Mouse (Mus musculus) hindbrain, embryonic 12.5 days (tissue): ENCODE data around the gene Csnk1d. TPM values are rescaled to one million over a fixed set of nuclear protein-coding genes. Genes with fewer than 3 reads are reported as not detected.

Experiments
- ATAC-seq: fragments of 200-750 bp; cut with Nextera tagmentation; 2 replicates; pipeline ENCODE4 v1.8.0; 2017; ENCODE audit warnings: moderate TSS enrichment; ENCODE audit not compliant: low FRiP score
- H3K27ac ChIP-seq: fragments of 300-500 bp; sonication (generic); 2 replicates; pipeline ENCODE4 v1.5.1; 2016; ENCODE audit warnings: mild to moderate bottlenecking
- H3K27me3 ChIP-seq: fragments of 300-500 bp; sonication (generic); 2 replicates; pipeline ENCODE4 v1.6.1; 2016; ENCODE audit warnings: mild to moderate bottlenecking
- H3K36me3 ChIP-seq: fragments of 300-500 bp; sonication (generic); 2 replicates; pipeline ENCODE4 v1.6.1; 2016; ENCODE audit warnings: mild to moderate bottlenecking
- H3K4me1 ChIP-seq: fragments of 300-500 bp; sonication (generic); 2 replicates; pipeline ENCODE4 v1.6.1; 2016
- H3K4me2 ChIP-seq: fragments of 300-500 bp; sonication (generic); replicated peaks from 2 replicates; pipeline ENCODE4 v1.6.1; 2016; ENCODE audit warnings: mild to moderate bottlenecking
- H3K4me3 ChIP-seq: fragments of 300-500 bp; sonication (generic); 2 replicates; pipeline ENCODE4 v1.5.1; 2016; ENCODE audit warnings: mild to moderate bottlenecking
- H3K9ac ChIP-seq: fragments of 300-500 bp; sonication (generic); 2 replicates; pipeline ENCODE4 v1.6.1; 2016; ENCODE audit warnings: mild to moderate bottlenecking, moderate library complexity
- H3K9me3 ChIP-seq: fragments of 300-500 bp; sonication (generic); replicated peaks from 2 replicates; pipeline ENCODE4 v1.6.1; 2016; ENCODE audit warnings: mild to moderate bottlenecking
- WGBS: fragments of 180-500 bp; shearing (Covaris S2); methylation state at CpG from one replicate; pipeline ENCODE4 v1.1.7; 2016; 5-methylcytosine and 5-hydroxymethylcytosine counted together
- polyA plus RNA-seq: library from polyadenylated mRNA; unstranded; fragments of >200 nt; fragmentation: Nextera tagmentation; extraction: Ambion mirVana; gene quantifications from 2 replicates; pipeline ENCODE4 v1.2.1, GENCODE M21; 2016

Gene Csnk1d
- polyA plus RNA-seq, 1 experiment from 2014 or later: 171 TPM

GRCm38 (mm10) chr11:120982459-120982858 lies 8.7 kb downstream of the Csnk1d start:
- Histone ChIP-seq H3K9me3 (no peaks in the 10 kb centered on the region), H3K4me3 (no peak overlapping the region), H3K9ac (no peak overlapping the region), H3K27ac (no peak overlapping the region), H3K27me3 (no peaks in the 10 kb centered on the region), H3K36me3 (peaks cover 73% of the 10 kb centered on the region), H3K4me1 (peaks cover 4% of the 10 kb centered on the region; the same call in 1 of the 2 replicates), H3K4me2 (no peak overlapping the region)
- no peak for ATAC-seq

- 92% methylated on average over 4 of the region's 4 CpGs for WGBS
These were observed 9.5 kb downstream of the Csnk1d start for GRCm38 (mm10) chr11:120981661-120982060.

GRCm38 (mm10) chr11:120980427-120981035 lies 10.6 kb downstream of the Csnk1d start:
- Histone ChIP-seq H3K9ac (no peak overlapping the region), H3K4me3 (no peak overlapping the region), H3K4me1 (no peaks in the 10 kb centered on the region), H3K36me3 (peaks cover 75% of the 10 kb centered on the region), H3K27me3 (no peaks in the 10 kb centered on the region), H3K27ac (no peak overlapping the region), H3K4me2 (no peak overlapping the region), H3K9me3 (no peaks in the 10 kb centered on the region)
- ATAC-seq: no peak
- 87% methylated on average over 9 of the region's 9 CpGs for WGBS

More at GRCm38 (mm10) chr11:120981661-120982060, 9.5 kb downstream of the Csnk1d start:
- H3K4me1 ChIP-seq: no peaks in the 10 kb centered on the region
- H3K27me3 ChIP-seq: no peaks in the 10 kb centered on the region
- no peak for ATAC-seq
- no peaks in the 10 kb centered on the region for H3K9me3 ChIP-seq
- no peak overlapping the region for H3K9ac ChIP-seq
- no peak overlapping the region for H3K4me2 ChIP-seq
- peaks cover 78% of the 10 kb centered on the region for H3K36me3 ChIP-seq
- H3K4me3 ChIP-seq: no peak overlapping the region
- H3K27ac ChIP-seq: no peak overlapping the region

- Histone ChIP-seq H3K4me3 (no peak overlapping the region), H3K4me2 (no peak overlapping the region), H3K9ac (no peak overlapping the region), H3K27ac (no peak overlapping the region), H3K27me3 (no peaks in the 10 kb centered on the region), H3K4me1 (no peaks in the 10 kb centered on the region), H3K36me3 (peaks cover 78% of the 10 kb centered on the region), H3K9me3 (no peaks in the 10 kb centered on the region)
- whole genome bisulfite sequencing: 91% methylated on average over 8 of the region's 8 CpGs
- ATAC-seq: no peak
These were observed 11.3 kb downstream of the Csnk1d start for GRCm38 (mm10) chr11:120979711-120980426.

GRCm38 (mm10) chr11:120973318-120973717 lies 17.8 kb downstream of the Csnk1d start:
- H3K4me3 ChIP-seq: no peak overlapping the region
- H3K27ac ChIP-seq: no peak overlapping the region
- no peaks in the 10 kb centered on the region for H3K9me3 ChIP-seq
- H3K4me2 ChIP-seq: no peak overlapping the region
- H3K9ac ChIP-seq: no peak overlapping the region
- no peaks in the 10 kb centered on the region for H3K27me3 ChIP-seq
- ATAC-seq: no peak
- H3K36me3 ChIP-seq: peaks cover 94% of the 10 kb centered on the region
- WGBS: 84% methylated on average over 6 of the region's 6 CpGs
- H3K4me1 ChIP-seq: no peaks in the 10 kb centered on the region

- ATAC-seq: no peak
- 96% methylated on average over 5 of the region's 5 CpGs for WGBS
- Histone ChIP-seq H3K4me2 (no peak overlapping the region), H3K9ac (no peak overlapping the region), H3K4me1 (no peaks in the 10 kb centered on the region), H3K9me3 (no peaks in the 10 kb centered on the region), H3K4me3 (no peak overlapping the region), H3K27ac (no peak overlapping the region), H3K36me3 (peaks cover 95% of the 10 kb centered on the region), H3K27me3 (no peaks in the 10 kb centered on the region)
These were observed 19.9 kb downstream of the Csnk1d start for GRCm38 (mm10) chr11:120971237-120971636.

- no peak overlapping the region for H3K27ac ChIP-seq
- H3K9me3 ChIP-seq: no peaks in the 10 kb centered on the region
- no peak overlapping the region for H3K4me3 ChIP-seq
- no peaks in the 10 kb centered on the region for H3K27me3 ChIP-seq
- H3K9ac ChIP-seq: no peak overlapping the region
- ATAC-seq: no peak
- peaks cover 99% of the 10 kb centered on the region for H3K36me3 ChIP-seq
- H3K4me1 ChIP-seq: peaks cover 2% of the 10 kb centered on the region; the same call in 1 of the 2 replicates
- H3K4me2 ChIP-seq: no peak overlapping the region
- WGBS: 96% methylated on average over 5 of the region's 5 CpGs
These were observed 21.4 kb downstream of the Csnk1d start for GRCm38 (mm10) chr11:120969742-120970141.

GRCm38 (mm10) chr11:120965587-120965986 lies 25.5 kb downstream of the Csnk1d start:
- H3K9me3 ChIP-seq: no peaks in the 10 kb centered on the region
- H3K27ac ChIP-seq: no peak overlapping the region
- H3K4me1 ChIP-seq: peaks cover 7% of the 10 kb centered on the region; the same call in 1 of the 2 replicates
- H3K9ac ChIP-seq: no peak overlapping the region
- H3K4me2 ChIP-seq: no peak overlapping the region
- no peak for ATAC-seq
- 84% methylated on average over 4 of the region's 4 CpGs for WGBS
- H3K27me3 ChIP-seq: no peaks in the 10 kb centered on the region
- no peak overlapping the region for H3K4me3 ChIP-seq
- H3K36me3 ChIP-seq: peaks cover 96% of the 10 kb centered on the region

- Histone ChIP-seq H3K4me3 (no peak overlapping the region), H3K9ac (no peak overlapping the region), H3K36me3 (peaks cover 92% of the 10 kb centered on the region), H3K4me1 (peaks cover 7% of the 10 kb centered on the region; the same call in 1 of the 2 replicates), H3K9me3 (no peaks in the 10 kb centered on the region), H3K27ac (no peak overlapping the region), H3K4me2 (no peak overlapping the region), H3K27me3 (no peaks in the 10 kb centered on the region)
- no peak for ATAC-seq
- 72% methylated on average over 10 of the region's 10 CpGs for WGBS
These were observed 26.7 kb downstream of the Csnk1d start for GRCm38 (mm10) chr11:120964195-120965157.

- peaks cover 7% of the 10 kb centered on the region; the same call in 1 of the 2 replicates for H3K4me1 ChIP-seq
- H3K27ac ChIP-seq: no peak overlapping the region
- WGBS: 89% methylated on average over 7 of the region's 7 CpGs
- H3K36me3 ChIP-seq: peaks cover 90% of the 10 kb centered on the region
- H3K27me3 ChIP-seq: no peaks in the 10 kb centered on the region
- no peak overlapping the region for H3K4me2 ChIP-seq
- ATAC-seq: no peak
- no peak overlapping the region for H3K4me3 ChIP-seq
- no peaks in the 10 kb centered on the region for H3K9me3 ChIP-seq
- no peak overlapping the region for H3K9ac ChIP-seq
These were observed 28.2 kb downstream of the Csnk1d start for GRCm38 (mm10) chr11:120962909-120963308.

- H3K27ac ChIP-seq: no peak overlapping the region
- H3K9ac ChIP-seq: no peak overlapping the region
- WGBS: 91% methylated on average over 13 of the region's 13 CpGs
- peaks cover 90% of the 10 kb centered on the region for H3K36me3 ChIP-seq
- peaks cover 7% of the 10 kb centered on the region; the same call in 1 of the 2 replicates for H3K4me1 ChIP-seq
- H3K4me3 ChIP-seq: no peak overlapping the region
- ATAC-seq: no peak
- H3K4me2 ChIP-seq: no peak overlapping the region
- H3K9me3 ChIP-seq: no peaks in the 10 kb centered on the region
- no peaks in the 10 kb centered on the region for H3K27me3 ChIP-seq
These were observed 28.9 kb downstream of the Csnk1d start for GRCm38 (mm10) chr11:120962050-120962771.
